Mouse (Mus musculus) olfactory bulb, adult 2 months (tissue): ENCODE measurements around the gene As3mt.

ENCODE experiments used
- CTCF ChIP-seq: fragments of 200-500 bp; IDR thresholded peaks from 2 replicates; pipeline ENCODE4 v1.5.1; 2012; ENCODE audit warnings: low read depth, mild to moderate bottlenecking, low read length, moderate library complexity; ENCODE audit not compliant: insufficient read depth
- POLR2A ChIP-seq: fragments of 200-500 bp; IDR thresholded peaks from 2 replicates; pipeline ENCODE4 v1.6.1; 2012; ENCODE audit warnings: mild to moderate bottlenecking, low read depth, low read length, moderate library complexity; ENCODE audit not compliant: insufficient read depth

- no peak for TF ChIP-seq CTCF
- no peak for TF ChIP-seq POLR2A
These were observed 40.5 kb downstream of the As3mt start for GRCm38 (mm10) chr19:46747799-46748198.
